Mouse (Mus musculus): ENCODE data around the gene Luc7l2. TPM values are rescaled to one million over a fixed set of nuclear protein-coding genes. Genes with fewer than 3 reads are reported as not detected.

Luc7l2 gene
- total RNA-seq, 2 experiments from 2014 or later = 145 to 147 TPM

DNA sequence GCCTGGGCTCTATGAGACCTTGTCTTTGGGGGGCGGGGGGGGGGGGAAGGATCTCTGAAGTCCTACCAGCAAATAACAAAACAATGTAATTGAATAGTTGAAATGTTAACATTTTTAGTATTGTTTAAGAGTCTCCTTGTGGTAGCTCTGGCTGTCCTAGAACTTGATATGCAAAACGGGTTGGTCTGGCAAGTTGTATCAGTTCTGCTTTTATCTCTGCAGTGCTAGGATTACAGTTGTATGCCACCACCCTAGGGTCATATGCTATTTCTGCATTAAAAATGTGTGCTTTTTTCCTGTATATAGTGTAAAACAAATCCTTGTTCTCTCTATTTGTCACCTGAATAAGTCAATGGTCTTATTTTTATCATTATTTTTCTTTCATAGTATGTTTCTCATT lies 25.0 kb downstream of the Luc7l2 start:
- no peak for DNase-seq

- DNase-seq = no peak
These were observed 29.2 kb downstream of the Luc7l2 start for GRCm38 (mm10) chr6:38580112-38580857.

DNA sequence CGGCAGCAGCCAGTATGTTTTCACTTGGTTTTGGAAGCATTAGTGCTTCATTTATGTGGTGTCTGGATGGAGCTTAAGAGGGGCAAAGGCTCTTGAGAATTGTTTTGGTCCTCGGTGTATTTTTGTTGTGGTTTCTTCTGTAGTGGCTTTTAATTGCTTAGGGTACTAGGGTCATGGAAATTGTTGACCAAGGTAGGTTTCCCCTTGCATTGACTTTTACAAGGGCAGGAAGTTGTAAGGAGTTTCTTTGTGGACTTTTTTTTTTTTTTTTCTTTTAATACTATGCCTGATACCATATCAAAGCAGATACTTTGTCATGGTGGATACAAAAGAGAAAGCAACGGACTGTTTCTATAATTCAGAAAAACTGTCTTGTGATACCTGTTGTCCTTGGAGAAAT lies 30.6 kb downstream of the Luc7l2 start:
- no peak for DNase-seq

DNA sequence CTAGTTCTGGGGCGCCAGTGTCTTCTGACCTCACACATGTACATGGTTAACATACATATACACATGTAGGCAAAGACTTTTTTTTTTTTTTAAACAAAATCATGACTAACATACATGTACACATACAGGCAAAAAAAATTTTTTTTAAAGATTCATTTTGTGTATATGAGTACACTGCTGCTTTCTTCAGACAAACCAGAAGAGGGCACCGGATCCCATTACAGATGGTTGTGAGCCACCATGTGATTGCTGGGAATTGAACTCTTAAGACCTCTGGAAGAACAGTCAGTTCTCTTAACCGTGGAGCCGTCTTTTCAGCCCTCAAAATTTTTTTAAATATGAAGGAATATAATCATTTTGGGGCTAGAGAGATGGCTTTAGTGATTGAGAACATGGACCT lies 46.3 kb downstream of the Luc7l2 start:
- DNase-seq = no peak

GRCm38 (mm10) chr6:38609892-38610291 lies 58.8 kb downstream of the Luc7l2 start:
- DNase-seq = no peak

GRCm38 (mm10) chr6:38622406-38622805 lies 71.3 kb downstream of the Luc7l2 start:
- no peak for DNase-seq

GRCm38 (mm10) chr6:38623457-38623856 lies 72.3 kb downstream of the Luc7l2 start:
- no peak for DNase-seq

- DNase-seq = peak; percentile 52
These were observed 73.3 kb downstream of the Luc7l2 start for GRCm38 (mm10) chr6:38624439-38624838.

- DNase-seq = no peak
These were observed 75.0 kb downstream of the Luc7l2 start for GRCm38 (mm10) chr6:38626086-38626485.

GRCm38 (mm10) chr6:38627081-38627480 lies 75.9 kb downstream of the Luc7l2 start:
- no peak for DNase-seq

- DNase-seq = peak; percentile 2
These were observed 76.4 kb downstream of the Luc7l2 start for GRCm38 (mm10) chr6:38627486-38627885.

GRCm38 (mm10) chr6:38629556-38629955 lies 78.4 kb downstream of the Luc7l2 start:
- DNase-seq = peak; percentile 3

- no peak for DNase-seq
These were observed 81.7 kb downstream of the Luc7l2 start for GRCm38 (mm10) chr6:38632826-38633225.

DNA sequence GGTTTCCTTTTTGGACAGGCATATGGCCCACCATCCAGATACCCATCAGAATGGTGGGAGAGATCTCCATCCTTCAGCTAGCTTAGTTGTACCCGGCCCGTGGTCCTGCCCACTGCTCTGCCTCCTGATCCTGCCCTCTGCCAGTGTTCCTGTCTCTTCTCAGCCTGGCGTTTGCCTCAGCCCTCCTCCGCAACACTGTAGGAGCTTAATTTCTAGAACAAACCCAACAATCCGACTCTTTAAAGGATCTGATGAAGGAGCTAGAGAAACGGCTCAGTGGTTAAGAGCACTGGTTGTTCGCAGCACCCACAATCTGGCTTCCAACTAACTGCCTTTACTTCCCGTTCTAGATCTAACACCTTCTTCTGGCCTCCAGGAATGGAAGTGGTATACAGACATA lies 83.3 kb downstream of the Luc7l2 start:
- no peak for DNase-seq

DNA sequence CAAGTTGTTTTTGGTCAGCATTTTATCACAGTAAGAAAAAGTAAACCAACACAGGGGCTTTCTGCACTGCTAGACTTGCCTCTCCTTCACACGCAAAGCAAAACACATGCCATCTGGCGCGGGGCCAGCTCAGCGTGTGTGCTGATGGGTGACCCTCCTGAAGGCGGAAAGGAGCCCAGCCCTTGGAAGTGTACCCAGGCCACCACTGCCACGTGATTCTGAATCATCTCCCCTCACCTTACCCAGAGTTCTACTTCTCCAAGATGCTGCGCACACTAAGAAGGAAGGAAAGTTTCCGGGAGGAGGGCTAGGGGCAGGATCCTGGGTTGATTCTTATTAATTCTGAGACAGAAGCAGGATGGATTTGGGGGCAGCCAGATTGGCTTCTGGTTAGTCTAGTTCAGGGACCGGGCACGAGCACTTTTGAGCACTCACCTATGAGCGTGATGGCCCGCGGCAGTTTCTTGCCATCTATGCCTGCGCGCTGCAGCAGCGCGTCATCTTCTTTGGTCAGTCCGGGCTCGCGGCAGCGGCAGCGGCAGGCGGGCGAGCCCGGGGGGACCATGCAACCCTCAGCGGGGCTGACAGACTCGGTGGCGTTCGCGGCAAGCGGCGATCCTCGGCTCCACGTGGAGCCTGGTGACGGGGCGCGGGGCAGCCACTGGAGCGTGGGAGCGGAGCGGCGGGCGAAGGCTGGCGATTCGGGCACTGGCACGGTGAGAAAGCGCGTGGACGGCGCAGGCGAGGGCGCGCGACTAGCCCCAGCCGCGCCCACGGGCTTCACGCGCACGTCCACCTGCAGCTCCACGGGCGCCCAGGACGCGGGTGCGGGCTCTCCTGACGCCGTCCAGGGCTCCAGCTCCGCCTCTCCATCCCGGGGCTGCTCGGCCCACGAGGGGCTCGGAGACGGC lies 85.1 kb downstream of the Luc7l2 start:
- peak; percentile 64 for DNase-seq

- DNase-seq = peak; percentile 75
These were observed 85.9 kb downstream of the Luc7l2 start, which contains the start of gene Klrg2 for GRCm38 (mm10) chr6:38636852-38637618. TSS of gene Klrg2 (minus strand) at chr6:38637242.

- DNase-seq = no peak
These were observed 89.3 kb downstream of the Luc7l2 start for GRCm38 (mm10) chr6:38640401-38640800.

GRCm38 (mm10) chr6:38641228-38641627 lies 90.1 kb downstream of the Luc7l2 start:
- DNase-seq = no peak

GRCm38 (mm10) chr6:38641645-38642044 lies 90.5 kb downstream of the Luc7l2 start:
- no peak for DNase-seq

DNA sequence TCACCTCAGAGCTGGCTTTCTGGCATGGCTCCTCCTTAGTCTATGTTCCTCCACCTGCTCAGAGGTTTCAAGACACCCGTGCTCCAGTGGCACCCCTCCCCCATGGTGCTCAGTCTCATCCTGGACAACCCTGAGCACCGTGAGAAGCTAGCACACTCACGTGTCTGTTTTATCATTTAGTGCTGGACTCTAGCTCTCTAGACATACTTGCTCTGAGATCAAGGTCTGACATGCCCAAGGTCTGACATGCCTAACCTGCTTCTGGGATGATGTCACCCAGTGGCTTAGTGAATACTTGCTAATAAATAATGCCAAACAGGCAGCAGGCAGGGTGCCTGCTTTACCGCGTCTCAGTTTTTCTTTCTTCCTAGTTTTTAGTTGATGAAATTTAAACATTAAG lies 91.5 kb downstream of the Luc7l2 start:
- no peak for DNase-seq

DNA sequence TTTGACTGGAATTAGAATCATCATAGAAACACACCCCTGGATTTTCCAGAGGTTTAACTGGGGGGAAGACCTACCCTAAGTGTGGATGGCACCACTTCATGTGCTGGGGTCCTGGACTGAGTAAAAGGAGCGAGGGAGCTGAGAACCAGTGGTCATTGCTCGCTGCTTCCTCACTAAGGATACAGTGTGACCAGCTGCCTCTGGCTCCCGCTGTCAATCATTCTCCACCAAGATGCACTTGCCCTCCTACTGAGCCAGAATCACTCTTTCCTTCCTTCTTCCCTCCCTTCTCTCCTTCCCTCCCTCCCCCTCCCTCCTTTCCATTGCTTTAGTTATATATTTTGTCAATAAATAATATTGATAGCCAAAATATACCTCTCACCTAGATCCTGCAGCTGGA lies 91.9 kb downstream of the Luc7l2 start:
- DNase-seq = no peak

DNA sequence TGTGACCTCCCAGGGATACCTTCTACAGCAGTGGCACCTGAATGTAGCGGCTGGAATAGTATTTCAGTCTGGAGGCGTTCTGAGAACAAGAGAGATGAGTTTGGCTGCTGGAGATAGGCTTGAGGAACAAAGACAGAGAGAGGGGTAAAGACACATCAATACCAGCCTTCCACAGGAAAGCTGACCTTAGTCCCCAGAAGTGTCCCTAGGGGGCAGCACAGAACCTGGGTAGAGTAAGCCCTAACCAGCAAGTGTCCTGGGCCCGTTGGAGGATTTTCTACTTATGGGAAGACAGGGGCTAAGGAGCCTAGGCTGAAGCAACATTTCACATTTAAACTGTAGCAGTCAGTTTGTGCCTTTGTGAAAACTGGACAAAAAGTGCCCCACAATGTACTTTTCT lies 98.4 kb downstream of the Luc7l2 start:
- DNase-seq = peak; percentile 23

Measured in heart, postnatal 4 days (tissue).